Mouse (Mus musculus): Measurements from ENCODE around the gene Mdn1. TPM values are rescaled to one million over a fixed set of nuclear protein-coding genes. Genes with fewer than 3 reads are reported as not detected.

The Mdn1 gene
- total RNA-seq (2021), result 10 to 100 TPM; 50.5 to 50.8 TPM

DNA sequence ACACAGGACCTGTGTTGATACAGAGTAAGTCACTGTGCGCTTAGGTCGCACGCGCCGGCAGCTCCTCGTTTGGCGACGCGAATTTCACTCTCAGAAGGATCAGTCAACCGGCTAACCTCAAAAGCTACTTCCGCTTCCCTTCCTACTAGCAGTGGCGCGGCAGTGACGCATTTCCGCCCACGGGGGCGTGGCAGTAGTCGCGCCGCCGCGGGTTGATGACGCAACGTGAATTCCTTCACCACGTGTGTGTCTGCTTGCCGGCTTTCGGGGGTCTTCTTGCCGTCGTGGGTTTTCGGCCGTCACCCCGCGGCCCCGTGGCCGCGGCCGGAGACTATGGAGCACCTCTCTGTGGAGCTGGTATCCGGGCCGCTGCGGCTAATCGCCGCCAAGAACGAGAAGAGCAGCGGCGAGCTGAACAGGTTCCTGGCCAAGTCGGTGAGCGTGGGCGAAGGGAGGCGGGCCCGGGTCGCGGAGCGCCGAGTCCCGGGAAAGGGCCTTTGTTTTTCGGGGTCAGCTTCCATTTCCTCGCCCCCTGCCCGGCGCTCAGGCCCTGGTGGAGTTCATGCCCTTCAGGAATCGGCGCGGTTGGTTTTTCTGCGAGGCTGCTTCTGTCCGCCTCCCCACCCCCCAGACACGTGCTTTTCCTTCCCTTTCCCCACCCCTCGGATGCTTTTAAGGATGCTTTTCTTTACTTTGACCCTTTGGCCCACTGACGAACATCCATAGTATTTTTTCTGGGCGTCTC, at the start of gene Mdn1:
Gene Mdn1, plus strand, starts transcription at position 202 of the 745 bp plus-strand sequence.
- intact Hi-C loops (cut with DNase I), result loop anchor here (10.0 kb wide), 1 partner anchor 602 kb away; no protein-coding TSS in a partner anchor
- DNase-seq, result peak; percentile 95

DNA sequence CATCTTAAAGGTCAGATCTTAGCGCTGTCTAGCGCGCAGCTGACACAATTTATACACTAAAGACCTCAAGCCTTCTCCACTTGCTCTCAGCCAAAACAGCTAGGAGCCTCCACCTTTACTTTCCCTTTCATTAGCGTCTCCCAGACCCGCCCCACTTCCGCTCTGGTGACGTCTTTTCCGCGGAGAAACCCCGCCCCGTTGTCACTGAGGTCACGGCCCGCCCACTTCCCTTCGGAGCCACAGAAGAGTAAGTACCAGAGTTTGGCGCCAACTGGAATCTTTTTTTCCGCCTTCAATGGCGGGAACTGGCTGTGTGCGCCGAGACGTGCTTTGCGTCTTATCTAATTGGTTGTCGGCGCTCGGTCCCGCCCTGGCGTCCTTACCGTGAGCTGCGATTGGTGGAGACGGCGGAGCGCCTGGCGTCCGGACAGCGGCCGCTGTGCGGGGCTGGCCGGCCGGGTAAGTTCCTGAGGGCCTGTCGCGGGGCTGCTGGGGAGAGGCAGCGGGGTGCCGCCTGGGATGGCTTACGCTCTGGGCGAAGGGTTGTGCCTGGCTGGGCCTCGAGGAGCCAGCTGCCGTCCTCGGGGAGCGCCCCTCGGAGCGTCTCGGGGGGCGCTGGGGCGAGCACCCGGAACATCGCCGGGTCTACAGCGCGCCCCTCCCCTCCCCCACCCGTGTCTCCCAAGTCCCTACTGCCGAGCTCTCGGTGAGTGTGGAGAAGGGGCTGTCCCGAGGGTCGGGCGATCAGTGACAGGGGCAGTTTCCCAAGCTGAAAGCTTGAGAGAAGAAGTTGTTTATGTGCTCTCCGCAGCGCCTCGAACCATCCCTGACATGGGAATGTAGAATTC, 41.7 kb upstream of the Mdn1 start, which contains the start of gene Casp8ap2:
Gene Casp8ap2, plus strand, starts transcription at position 418 of the 848 bp plus-strand sequence.
- intact Hi-C loops (cut with DNase I), result no loop called here

DNA sequence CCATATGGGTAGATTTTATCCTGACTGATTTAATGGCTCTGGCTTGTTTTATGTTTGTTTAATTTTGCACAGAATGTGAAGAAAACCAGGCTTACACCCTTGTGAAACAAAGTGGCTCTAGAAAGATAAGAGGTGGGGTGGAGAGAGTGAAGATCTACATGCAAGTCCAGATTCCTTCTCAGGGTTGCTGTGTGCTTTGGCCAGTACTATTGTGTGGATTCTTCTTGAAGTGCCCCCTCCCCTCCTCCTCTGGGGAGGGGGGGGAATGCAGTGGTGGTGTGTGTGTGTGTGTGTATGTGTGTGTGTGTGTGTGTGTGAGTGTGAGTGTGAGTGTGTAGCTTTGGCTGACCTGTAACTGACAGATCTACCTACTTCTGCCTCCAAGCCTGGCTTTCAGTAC, 35.3 kb upstream of the Mdn1 start:
- intact Hi-C loops (cut with DNase I), result no loop called here
- DNase-seq, result no peak

More for the DNA sequence above, 41.7 kb upstream of the Mdn1 start, which contains the start of gene Casp8ap2:
- DNase-seq, result peak; percentile 98

- no peak for DNase-seq
- intact Hi-C loops (cut with DNase I), result loop anchor here (10.0 kb wide), 1 partner anchor 597 kb away; no protein-coding TSS in a partner anchor
Observed at GRCm38 (mm10) chr4:32651669-32652068, 5.2 kb upstream of the Mdn1 start.

DNA sequence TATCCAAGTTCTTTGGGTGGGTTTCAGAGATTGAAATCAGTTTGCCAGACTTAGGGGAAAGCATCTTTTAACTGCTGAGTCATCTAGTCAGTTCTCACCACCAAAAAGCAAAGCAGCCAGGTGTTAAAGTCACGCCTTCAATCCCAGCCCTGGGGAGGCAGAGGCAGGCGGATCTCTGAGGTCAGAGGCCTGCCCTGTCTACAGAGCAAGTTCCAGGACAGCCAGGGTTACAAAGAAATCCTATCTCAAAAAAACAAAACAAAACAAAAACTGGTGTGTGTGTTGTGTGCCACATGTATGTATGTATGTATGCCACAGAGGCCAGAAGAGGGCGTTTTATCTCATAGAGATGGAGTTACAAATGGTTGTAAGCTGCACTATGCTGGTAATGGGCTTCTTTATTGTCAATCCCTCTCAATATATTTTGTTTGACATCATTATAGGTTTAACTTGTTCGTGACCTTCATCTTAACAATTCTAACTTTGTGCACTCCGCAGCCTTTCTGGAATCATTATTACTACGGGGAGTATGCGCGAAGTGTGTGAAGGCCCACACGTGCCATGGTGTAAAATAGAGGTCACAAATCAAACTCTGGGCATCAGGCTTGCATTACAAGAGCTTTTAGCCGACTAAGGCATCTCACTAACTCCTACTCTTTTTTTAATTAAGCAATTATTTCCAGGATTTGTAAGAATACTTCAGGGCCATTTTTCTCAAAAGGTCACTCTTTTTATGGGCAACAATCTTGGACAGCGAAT, 594 bp upstream of the Mdn1 start:
- intact Hi-C loops (cut with DNase I), result loop anchor here (10.0 kb wide), 1 partner anchor 602 kb away; no protein-coding TSS in a partner anchor
- no peak for DNase-seq

- intact Hi-C loops (cut with DNase I), result no loop called here
- DNase-seq, result no peak
Observed at GRCm38 (mm10) chr4:32665843-32666242, 8.9 kb downstream of the Mdn1 start.

GRCm38 (mm10) chr4:32668291-32668690, 11.4 kb downstream of the Mdn1 start:
- intact Hi-C loops (cut with DNase I), result no loop called here
- DNase-seq, result no peak

- intact Hi-C loops (cut with DNase I), result no loop called here
- DNase-seq, result no peak
Observed at GRCm38 (mm10) chr4:32669825-32670224, 12.9 kb downstream of the Mdn1 start.

DNA sequence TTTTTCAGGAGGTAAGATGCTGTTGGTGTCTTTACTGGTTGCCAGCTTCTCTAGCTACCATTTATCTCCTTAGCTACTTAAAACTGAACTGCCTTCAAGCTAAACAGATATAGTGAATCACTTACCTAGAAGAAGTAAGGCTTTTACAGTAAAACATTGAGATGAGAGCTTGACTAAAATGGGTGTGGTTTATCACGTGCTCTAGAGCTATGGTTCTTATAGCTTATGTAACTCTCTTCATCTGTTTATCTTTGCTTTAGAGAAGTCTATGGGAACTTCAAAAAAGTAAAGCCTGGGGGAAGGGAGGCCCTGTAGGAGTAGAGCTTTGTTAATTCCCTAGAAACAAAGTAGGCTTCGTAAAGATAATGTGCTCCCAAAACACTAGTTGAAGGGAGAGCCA, 17.1 kb downstream of the Mdn1 start:
- intact Hi-C loops (cut with DNase I), result no loop called here
- DNase-seq, result no peak

GRCm38 (mm10) chr4:32677471-32677870, 20.6 kb downstream of the Mdn1 start:
- DNase-seq, result no peak
- intact Hi-C loops (cut with DNase I), result no loop called here

- DNase-seq, result no peak
- intact Hi-C loops (cut with DNase I), result no loop called here
Observed at GRCm38 (mm10) chr4:32680843-32681242, 23.9 kb downstream of the Mdn1 start.

- intact Hi-C loops (cut with DNase I), result no loop called here
- DNase-seq, result no peak
Observed at GRCm38 (mm10) chr4:32682471-32682870, 25.6 kb downstream of the Mdn1 start.

DNA sequence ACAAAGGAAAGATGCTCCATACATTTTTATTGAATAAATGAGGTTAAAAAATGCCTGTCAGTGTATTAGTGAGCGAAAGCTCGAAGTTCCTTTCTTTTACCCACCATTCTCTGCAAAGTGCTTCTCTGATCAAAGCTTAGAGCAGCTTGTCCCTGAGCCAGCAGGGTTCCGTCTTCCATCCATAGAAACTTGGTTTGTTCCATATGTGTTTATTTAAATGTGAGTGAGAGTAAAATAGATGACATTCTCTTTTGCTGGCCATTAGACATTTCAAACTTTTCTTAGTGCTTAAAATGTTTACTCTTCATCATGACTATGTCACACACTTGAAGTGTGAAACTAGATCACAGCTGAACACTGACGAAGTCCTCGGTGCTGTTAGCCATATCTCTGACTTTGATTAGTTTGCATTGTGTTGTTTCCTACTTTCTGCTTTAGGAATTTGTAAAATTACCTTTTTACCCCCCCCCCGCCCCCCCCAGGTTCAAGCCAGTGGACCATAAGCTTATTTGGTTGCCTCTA, 26.2 kb downstream of the Mdn1 start:
- intact Hi-C loops (cut with DNase I), result no loop called here
- no peak for DNase-seq

DNA sequence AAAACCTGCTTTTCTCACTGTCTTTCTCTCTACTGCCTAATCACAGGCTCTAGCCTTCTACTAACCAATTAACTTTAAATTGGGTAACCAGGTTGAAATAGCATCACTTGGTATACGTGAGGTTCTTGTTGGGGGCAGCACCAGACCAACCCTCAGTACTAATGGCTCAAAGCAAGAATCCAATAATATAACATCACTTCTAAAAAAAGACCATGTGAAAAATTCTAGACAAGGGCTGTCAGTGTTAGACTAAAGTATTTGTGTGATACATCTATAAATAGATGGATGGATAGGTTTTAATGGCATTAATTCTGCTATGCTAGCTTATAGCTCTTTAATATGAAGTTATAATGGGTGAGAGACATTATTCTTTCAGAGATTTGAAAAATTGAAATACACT, 60.8 kb downstream of the Mdn1 start:
- intact Hi-C loops (cut with DNase I), result loop anchor here (5.0 kb wide), 1 partner anchor 45 kb away; no protein-coding TSS in a partner anchor

GRCm38 (mm10) chr4:32745394-32745793, 88.5 kb downstream of the Mdn1 start:
- intact Hi-C loops (cut with DNase I), result loop anchor here (10.0 kb wide), 1 partner anchor 299 kb away; no protein-coding TSS in a partner anchor
- DNase-seq, result no peak

More for the DNA sequence above, 60.8 kb downstream of the Mdn1 start:
- no peak for DNase-seq

- intact Hi-C loops (cut with DNase I), result loop anchor here (10.0 kb wide), 1 partner anchor 296 kb away; no protein-coding TSS in a partner anchor
- DNase-seq, result no peak
Observed at GRCm38 (mm10) chr4:32748396-32748795, 91.5 kb downstream of the Mdn1 start.

- no peak for DNase-seq
- intact Hi-C loops (cut with DNase I), result loop anchor here (10.0 kb wide), 2 partner anchors 204 to 364 kb away; partner anchors contain the start of gene Ankrd6
Observed at GRCm38 (mm10) chr4:32750711-32751110, 93.8 kb downstream of the Mdn1 start.

- intact Hi-C loops (cut with DNase I), result loop anchor here (10.0 kb wide), 2 partner anchors 197 to 357 kb away; partner anchors contain the start of gene Ankrd6
- no peak for DNase-seq
Observed at GRCm38 (mm10) chr4:32757430-32757829, 100.5 kb downstream of the Mdn1 start.

DNA sequence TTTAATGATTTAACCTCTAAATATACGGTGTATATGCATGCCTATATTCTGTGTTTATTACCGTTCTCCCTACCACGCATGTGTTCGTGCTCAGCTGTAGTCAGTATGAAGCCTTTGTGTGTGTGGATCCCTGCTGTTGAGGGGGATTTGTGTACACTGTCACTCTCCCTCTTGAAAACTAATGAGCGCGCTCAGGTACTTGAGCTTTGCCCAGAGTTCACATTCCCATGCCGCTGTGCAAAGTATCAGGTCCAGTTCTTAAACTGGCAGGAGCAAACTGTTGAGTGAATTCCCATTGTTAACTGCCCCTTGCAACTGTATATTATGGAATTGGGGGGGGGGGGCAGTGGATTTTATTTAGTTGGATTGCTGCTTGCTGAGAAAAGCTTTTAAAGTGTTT, 110.6 kb downstream of the Mdn1 start:
- DNase-seq, result no peak
- intact Hi-C loops (cut with DNase I), result loop anchor here (10.0 kb wide), 1 partner anchor 247 kb away; no protein-coding TSS in a partner anchor

GRCm38 (mm10) chr4:32768046-32768445, 111.1 kb downstream of the Mdn1 start:
- intact Hi-C loops (cut with DNase I), result loop anchor here (10.0 kb wide), 1 partner anchor 247 kb away; no protein-coding TSS in a partner anchor
- DNase-seq, result no peak
